In genomic region chr4:61858160-61858559, GRCm38 (mm10) we compare ENCODE assay signal across 11 mouse cellular contexts. TPM values are rescaled to one million over a fixed set of nuclear protein-coding genes. Genes with fewer than 3 reads are reported as not detected.
DNase-seq lines count a peak whose midpoint lies in the region; ATAC-seq and TF ChIP-seq lines count a peak whose summit lies in the region.
"Had no signal": no experiment of that assay in that cellular context is flagged by ENCODE, and none has a peak within 500 bp of the region (broad histone marks: within the 10 kb centered on the region; RNA-seq: fewer than 3 reads in every experiment).

No protein-coding gene starts in this region.

- DNase-seq in gastrocnemius, postnatal 10 days: peak; percentile 12
- DNase-seq in gastrocnemius, postnatal 36 days: no peak
- DNase-seq in lung, postnatal 14 days: peak; percentile 7
- DNase-seq in lung, postnatal 10 days: no peak
- DNase-seq in adrenal gland, postnatal 10 days: peak; percentile 68
- DNase-seq in liver, embryonic 14.5 days (ENCODE audit: low read depth in 3 of 3, low spot score in 3 of 3): no peak

- H3K9me3 ChIP-seq in liver, embryonic 14.5 days (ENCODE audit: control insufficient read depth, low read length): no peaks in the 10 kb centered on the region
- H3K9me3 ChIP-seq in neural tube, embryonic 15.5 days (replicated peaks): peaks cover 4% of the 10 kb centered on the region; the same call in 1 of the 2 replicates

- intact Hi-C loops in gastrocnemius, postnatal 36 days (cut with DNase I): no loop called here

- TF ChIP-seq EP300 in liver, embryonic 14.5 days (IDR thresholded peaks at IDR 0.05; ENCODE audit: low read depth): no peak

- no peaks in the 10 kb centered on the region for H3K4me1 ChIP-seq in liver, embryonic 14.5 days (replicated peaks; ENCODE audit: control insufficient read depth in 2 of 2, insufficient read depth in 2 of 2, low read length in 1 of 2)
- no peaks in the 10 kb centered on the region for H3K4me1 ChIP-seq in neural tube, embryonic 15.5 days
- H3K4me1 ChIP-seq: midbrain, embryonic 10.5 days had no signal

- H3K4me3 ChIP-seq in liver, embryonic 14.5 days (ENCODE audit: insufficient read depth in 1 of 2, low read depth in 2 of 2, low read length in 2 of 2): no peak overlapping the region
- H3K4me3 ChIP-seq in neural tube, embryonic 15.5 days (replicated peaks): no peak overlapping the region
- H3K4me3 ChIP-seq: midbrain, embryonic 10.5 days had no signal

- peak; percentile 76 for TF ChIP-seq CTCF in liver, embryonic 14.5 days (IDR thresholded peaks at IDR 0.05; ENCODE audit: low read depth)

- 46% methylated on average over 4 of the region's 4 CpGs for WGBS in liver, embryonic 14.5 days (ENCODE audit: insufficient replicate concordance)
- 43% methylated on average over 4 of the region's 4 CpGs for WGBS in neural tube, embryonic 15.5 days

- no peak overlapping the region for H3K27ac ChIP-seq in liver, embryonic 14.5 days
- H3K27ac ChIP-seq in neural tube, embryonic 15.5 days (replicated peaks): no peak overlapping the region
- H3K27ac ChIP-seq: midbrain, embryonic 10.5 days had no signal

- no peaks in the 10 kb centered on the region for H3K36me3 ChIP-seq in liver, embryonic 14.5 days (replicated peaks; ENCODE audit: control insufficient read depth, insufficient read depth, low read depth)
- H3K36me3 ChIP-seq in neural tube, embryonic 15.5 days: no peaks in the 10 kb centered on the region
- H3K36me3 ChIP-seq: midbrain, embryonic 10.5 days had no signal

- ATAC-seq in liver, embryonic 14.5 days (ENCODE audit: insufficient read depth): no peak
- no peak for ATAC-seq in megakaryocyte, adult 5-6 weeks (ENCODE audit: poor library complexity, severe bottlenecking)
- ATAC-seq in neural tube, embryonic 15.5 days (ENCODE audit: low FRiP score): no peak

- no peak overlapping the region for H3K4me2 ChIP-seq in liver, embryonic 14.5 days (ENCODE audit: low read depth)
- H3K4me2 ChIP-seq in neural tube, embryonic 15.5 days: no peak overlapping the region

- H3K9ac ChIP-seq in liver, embryonic 14.5 days (replicated peaks): no peak overlapping the region
- H3K9ac ChIP-seq in neural tube, embryonic 15.5 days (replicated peaks): no peak overlapping the region

- no peaks in the 10 kb centered on the region for H3K27me3 ChIP-seq in liver, embryonic 14.5 days (ENCODE audit: control insufficient read depth, insufficient read depth, low read length)
- no peaks in the 10 kb centered on the region for H3K27me3 ChIP-seq in neural tube, embryonic 15.5 days (replicated peaks)

RNA-seq across cellular contexts. Expression of gene Mup5, which starts 23.1 kb away (rescaled TPM):
- not detected for total RNA-seq in gastrocnemius, postnatal 10 days (2021)
- not detected for total RNA-seq in gastrocnemius, postnatal 36 days (2021)
- not detected for total RNA-seq in adrenal gland, postnatal 10 days (2021)
- polyA plus RNA-seq in liver, embryonic 14.5 days (2012; rRNA removed): not detected in 2 replicates
- not detected in 2 replicates for polyA plus RNA-seq in liver, embryonic 14.5 days (2014; fragmentation: Nextera tagmentation; extraction: Ambion mirVana)
- total RNA-seq in megakaryocyte, adult 5-6 weeks (2015): not detected in 2 replicates
- total RNA-seq in megakaryocyte, adult 5-6 weeks (2017): not detected in 2 replicates
- not detected in 2 replicates for polyA plus RNA-seq in neural tube, embryonic 15.5 days (2015; fragmentation: Nextera tagmentation; extraction: Ambion mirVana)
- total RNA-seq: heart, adult 8-10 months; layer of hippocampus, adult 8-10 months had no signal
- polyA plus RNA-seq: midbrain, embryonic 10.5 days had no signal

Comparison
In these comparisons a context has a peak if more than half of its experiments do, and no peak if none do; other contexts are left out.
1. DNase-seq: peak in gastrocnemius, postnatal 10 days (single experiment), lung, postnatal 14 days (single experiment) and adrenal gland, postnatal 10 days (single experiment); none in gastrocnemius, postnatal 36 days (0 of 2), lung, postnatal 10 days (single experiment) and liver, embryonic 14.5 days (0 of 3).